9 mouse cellular contexts compared by ENCODE assay signal in the genomic region with DNA sequence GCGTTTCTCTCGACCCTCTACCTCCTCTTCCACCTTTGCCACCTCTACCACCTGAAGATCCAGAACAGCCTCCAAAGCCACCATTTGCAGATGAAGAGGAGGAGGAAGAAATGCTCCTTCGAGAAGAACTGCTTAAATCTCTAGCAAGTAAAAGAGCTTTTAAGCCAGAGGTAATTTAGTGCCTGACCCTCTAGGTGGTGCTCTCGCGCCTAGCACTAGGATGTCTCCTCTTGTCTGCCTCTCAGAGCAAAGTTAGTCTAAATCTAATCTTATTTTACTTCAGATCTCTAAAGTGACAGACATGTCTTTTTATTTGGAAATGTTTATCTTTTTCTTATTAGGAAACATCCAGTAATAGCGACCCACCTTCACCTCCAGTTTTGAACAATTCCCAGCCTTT. TPM values are rescaled to one million over a fixed set of nuclear protein-coding genes. Genes with fewer than 3 reads are reported as not detected.
DNase-seq lines count a peak whose midpoint lies in the region; ATAC-seq and TF ChIP-seq lines count a peak whose summit lies in the region.
"Had no signal": no experiment of that assay in that cellular context is flagged by ENCODE, and none has a peak within 500 bp of the region (broad histone marks: within the 10 kb centered on the region; RNA-seq: fewer than 3 reads in every experiment).

No protein-coding gene starts in this region.

- peak; percentile 78 for DNase-seq in intestine, embryonic 14.5 days (ENCODE audit: low spot score)
- peak; percentile 51 for DNase-seq in T-cell, adult 2 months (ENCODE audit: low spot score)
- peak; percentile 8 for DNase-seq in gastrocnemius, postnatal 25 days
- peak; percentile 28 to 42 for DNase-seq in layer of hippocampus, postnatal 36 days
- DNase-seq in midbrain, postnatal 0 days (ENCODE audit: low spot score): peak; percentile 80
- DNase-seq in thymus, adult 2 months: peak; percentile 60

- H3K4me1 ChIP-seq in intestine, embryonic 14.5 days (replicated peaks; ENCODE audit: control insufficient read depth, insufficient read depth, low read length): no peaks in the 10 kb centered on the region
- no peaks in the 10 kb centered on the region for H3K4me1 ChIP-seq in intestine, embryonic 16.5 days (ENCODE audit: control insufficient read depth, insufficient read depth, low read length)
- no peaks in the 10 kb centered on the region for H3K4me1 ChIP-seq in midbrain, postnatal 0 days (ENCODE audit: insufficient read depth, low read length)
- H3K4me1 ChIP-seq in thymus, adult 2 months (replicated peaks; ENCODE audit: control insufficient read depth, insufficient read depth, low read length): no peaks in the 10 kb centered on the region
- H3K4me1 ChIP-seq: neural tube, embryonic 13.5 days had no signal

- no peak overlapping the region for H3K9ac ChIP-seq in intestine, embryonic 14.5 days (ENCODE audit: low read length)
- no peak overlapping the region for H3K9ac ChIP-seq in intestine, embryonic 16.5 days (ENCODE audit: low read depth, low read length)
- no peak overlapping the region for H3K9ac ChIP-seq in midbrain, postnatal 0 days (replicated peaks; ENCODE audit: low read length, poor library complexity, severe bottlenecking)
- H3K9ac ChIP-seq: neural tube, embryonic 13.5 days had no signal

- H3K27ac ChIP-seq in intestine, embryonic 14.5 days (ENCODE audit: low read depth): no peak overlapping the region
- no peak overlapping the region for H3K27ac ChIP-seq in intestine, embryonic 16.5 days (ENCODE audit: low read length)
- no peak overlapping the region for H3K27ac ChIP-seq in midbrain, postnatal 0 days (ENCODE audit: low read depth, low read length)
- H3K27ac ChIP-seq in thymus, adult 2 months (ENCODE audit: control insufficient read depth, insufficient read depth, low read length): no peak overlapping the region
- H3K27ac ChIP-seq: neural tube, embryonic 13.5 days had no signal

- WGBS in intestine, embryonic 14.5 days: 71% methylated on average over 6 of the region's 6 CpGs
- 66% methylated on average over 6 of the region's 6 CpGs for WGBS in intestine, embryonic 16.5 days
- 60% methylated on average over 6 of the region's 6 CpGs for WGBS in midbrain, postnatal 0 days
- 73% methylated on average over 6 of the region's 6 CpGs for WGBS in thymus, adult 2 months

- TF ChIP-seq CTCF in midbrain, postnatal 0 days (IDR thresholded peaks at IDR 0.05): peak; percentile 87
- no peak for TF ChIP-seq CTCF in thymus, adult 2 months (IDR thresholded peaks at IDR 0.05; ENCODE audit: borderline replicate concordance, control insufficient read depth, extremely low read depth, insufficient read depth, low read length, poor library complexity)

- no peaks in the 10 kb centered on the region for H3K9me3 ChIP-seq in intestine, embryonic 14.5 days (ENCODE audit: control insufficient read depth, low read length)
- no peaks in the 10 kb centered on the region for H3K9me3 ChIP-seq in intestine, embryonic 16.5 days (ENCODE audit: control insufficient read depth, low read length)
- H3K9me3 ChIP-seq in midbrain, postnatal 0 days (ENCODE audit: low read length): no peaks in the 10 kb centered on the region
- H3K9me3 ChIP-seq: neural tube, embryonic 13.5 days had no signal

- no peak for ATAC-seq in intestine, embryonic 14.5 days (replicated peaks; ENCODE audit: low FRiP score, low TSS enrichment, low read depth)
- no peak for ATAC-seq in intestine, embryonic 16.5 days
- peak; percentile 89 for ATAC-seq in common myeloid progenitor, adult 5-6 weeks (replicated peaks; ENCODE audit: low read depth, poor library complexity, severe bottlenecking)
- no peak for ATAC-seq in midbrain, postnatal 0 days (ENCODE audit: low FRiP score)

- H3K27me3 ChIP-seq in intestine, embryonic 14.5 days (replicated peaks; ENCODE audit: control insufficient read depth, insufficient read depth, low read length): no peaks in the 10 kb centered on the region
- H3K27me3 ChIP-seq in intestine, embryonic 16.5 days (replicated peaks; ENCODE audit: control insufficient read depth, insufficient read depth, low read length): no peaks in the 10 kb centered on the region
- no peaks in the 10 kb centered on the region for H3K27me3 ChIP-seq in midbrain, postnatal 0 days (ENCODE audit: insufficient read depth, low read length)
- no peaks in the 10 kb centered on the region for H3K27me3 ChIP-seq in thymus, adult 2 months (ENCODE audit: control insufficient read depth, insufficient read depth, low read length)
- H3K27me3 ChIP-seq: neural tube, embryonic 13.5 days had no signal

- peaks cover 84% of the 10 kb centered on the region for H3K36me3 ChIP-seq in intestine, embryonic 14.5 days (ENCODE audit: control insufficient read depth, insufficient read depth, low read length)
- H3K36me3 ChIP-seq in intestine, embryonic 16.5 days (ENCODE audit: control insufficient read depth, insufficient read depth, low read length): 0 out of 2 replicates have a peak, but pooled peaks cover 11% of the 10 kb centered on the region
- H3K36me3 ChIP-seq in midbrain, postnatal 0 days (ENCODE audit: insufficient read depth, low read length): peaks cover 29% of the 10 kb centered on the region
- H3K36me3 ChIP-seq in thymus, adult 2 months (ENCODE audit: control insufficient read depth, insufficient read depth, low read length): peaks cover 82% of the 10 kb centered on the region

- H3K4me2 ChIP-seq in intestine, embryonic 14.5 days (ENCODE audit: low read length): no peak overlapping the region
- no peak overlapping the region for H3K4me2 ChIP-seq in intestine, embryonic 16.5 days (ENCODE audit: low read depth, low read length)
- no peak overlapping the region for H3K4me2 ChIP-seq in midbrain, postnatal 0 days (ENCODE audit: low read depth, low read length, poor library complexity, severe bottlenecking)
- H3K4me2 ChIP-seq: neural tube, embryonic 13.5 days had no signal

- no peak for TF ChIP-seq POLR2A in thymus, adult 2 months (IDR thresholded peaks at IDR 0.05; ENCODE audit: control insufficient read depth, extremely low read depth, insufficient read depth, low read length, poor library complexity)

- H3K4me3 ChIP-seq in intestine, embryonic 14.5 days (ENCODE audit: low read depth, low read length): no peak overlapping the region
- H3K4me3 ChIP-seq in intestine, embryonic 16.5 days (ENCODE audit: low read length): no peak overlapping the region
- no peak overlapping the region for H3K4me3 ChIP-seq in midbrain, postnatal 0 days (ENCODE audit: low read depth, low read length)
- H3K4me3 ChIP-seq in thymus, adult 2 months (ENCODE audit: control insufficient read depth, insufficient read depth, low read length): no peak overlapping the region
- H3K4me3 ChIP-seq: neural tube, embryonic 13.5 days had no signal

RNA-seq across cellular contexts. Expression of a gene that starts 21.6 kb away (rescaled TPM):
- polyA plus RNA-seq in intestine, embryonic 14.5 days (2014; fragmentation: Nextera tagmentation; extraction: Ambion mirVana): 24.5 and 25.3 TPM in 2 replicates
- polyA plus RNA-seq in intestine, embryonic 16.5 days (2015; fragmentation: Nextera tagmentation; extraction: Ambion mirVana): 11.5 and 15.0 TPM in 2 replicates
- 39.7 and 62.4 TPM in 2 replicates for total RNA-seq in common myeloid progenitor, adult 5-6 weeks (2017)
- total RNA-seq in gastrocnemius, postnatal 25 days (2021): 10 to 100 TPM in 1 of 2 experiments, 1 to 10 TPM in 1; 9.4 to 11.0 TPM
- 10 to 100 TPM; 52.3 to 60.6 TPM for total RNA-seq in layer of hippocampus, postnatal 36 days (2021)
- total RNA-seq in midbrain, postnatal 0 days (2014; rRNA removed): 43.2 and 50.1 TPM in 2 replicates
- polyA plus RNA-seq in midbrain, postnatal 0 days (2015; fragmentation: Nextera tagmentation; extraction: Ambion mirVana): 8.1 and 10.6 TPM in 2 replicates
- 32.7 and 46.8 TPM in 2 replicates for polyA plus RNA-seq in thymus, adult 2 months (2012; rRNA removed)

RNA-seq across cellular contexts. Expression of a gene that starts 22.1 kb away (rescaled TPM):
- 17.5 and 20.3 TPM in 2 replicates for polyA plus RNA-seq in intestine, embryonic 14.5 days (2014; fragmentation: Nextera tagmentation; extraction: Ambion mirVana)
- 18.6 and 22.6 TPM in 2 replicates for polyA plus RNA-seq in intestine, embryonic 16.5 days (2015; fragmentation: Nextera tagmentation; extraction: Ambion mirVana)
- 10.0 and 11.7 TPM in 2 replicates for total RNA-seq in common myeloid progenitor, adult 5-6 weeks (2017)
- total RNA-seq in gastrocnemius, postnatal 25 days (2021): 1 to 10 TPM; 6.1 to 7.8 TPM
- 10 to 100 TPM; 17.6 to 18.2 TPM for total RNA-seq in layer of hippocampus, postnatal 36 days (2021)
- total RNA-seq in midbrain, postnatal 0 days (2014; rRNA removed): 10.4 and 12.2 TPM in 2 replicates
- 9.1 and 9.9 TPM in 2 replicates for polyA plus RNA-seq in midbrain, postnatal 0 days (2015; fragmentation: Nextera tagmentation; extraction: Ambion mirVana)
- polyA plus RNA-seq in thymus, adult 2 months (2012; rRNA removed): 9.1 and 9.8 TPM in 2 replicates

RNA-seq across cellular contexts. Expression of a gene that starts 44.1 kb away (rescaled TPM):
- 26.5 and 33.2 TPM in 2 replicates for polyA plus RNA-seq in intestine, embryonic 14.5 days (2014; fragmentation: Nextera tagmentation; extraction: Ambion mirVana)
- polyA plus RNA-seq in intestine, embryonic 16.5 days (2015; fragmentation: Nextera tagmentation; extraction: Ambion mirVana): 35.2 and 43.4 TPM in 2 replicates
- 19.6 and 22.2 TPM in 2 replicates for total RNA-seq in common myeloid progenitor, adult 5-6 weeks (2017)
- total RNA-seq in gastrocnemius, postnatal 25 days (2021): 10 to 100 TPM in 1 of 2 experiments, 1 to 10 TPM in 1; 8.8 to 14.9 TPM
- total RNA-seq in layer of hippocampus, postnatal 36 days (2021): 10 to 100 TPM; 39.7 to 41.7 TPM
- 22.1 and 29.0 TPM in 2 replicates for total RNA-seq in midbrain, postnatal 0 days (2014; rRNA removed)
- polyA plus RNA-seq in midbrain, postnatal 0 days (2015; fragmentation: Nextera tagmentation; extraction: Ambion mirVana): 36.6 and 37.4 TPM in 2 replicates
- 28.5 and 31.1 TPM in 2 replicates for polyA plus RNA-seq in thymus, adult 2 months (2012; rRNA removed)

Comparison
In these comparisons a context has a peak if more than half of its experiments do, and no peak if none do; other contexts are left out.
1. DNase-seq: peak in every context shown above with its lines; median percentile 80 in midbrain, postnatal 0 days; 78 in intestine, embryonic 14.5 days; 60 in thymus, adult 2 months; 51 in T-cell, adult 2 months; 35 in layer of hippocampus, postnatal 36 days; 8 in gastrocnemius, postnatal 25 days.